Mouse (Mus musculus): ENCODE measurements around the gene Sdhaf2. TPM values are rescaled to one million over a fixed set of nuclear protein-coding genes. Genes with fewer than 3 reads are reported as not detected.

Gene Sdhaf2
- polyA plus RNA-seq, 1 experiment from 2014 or later, result 62.2 TPM

DNA sequence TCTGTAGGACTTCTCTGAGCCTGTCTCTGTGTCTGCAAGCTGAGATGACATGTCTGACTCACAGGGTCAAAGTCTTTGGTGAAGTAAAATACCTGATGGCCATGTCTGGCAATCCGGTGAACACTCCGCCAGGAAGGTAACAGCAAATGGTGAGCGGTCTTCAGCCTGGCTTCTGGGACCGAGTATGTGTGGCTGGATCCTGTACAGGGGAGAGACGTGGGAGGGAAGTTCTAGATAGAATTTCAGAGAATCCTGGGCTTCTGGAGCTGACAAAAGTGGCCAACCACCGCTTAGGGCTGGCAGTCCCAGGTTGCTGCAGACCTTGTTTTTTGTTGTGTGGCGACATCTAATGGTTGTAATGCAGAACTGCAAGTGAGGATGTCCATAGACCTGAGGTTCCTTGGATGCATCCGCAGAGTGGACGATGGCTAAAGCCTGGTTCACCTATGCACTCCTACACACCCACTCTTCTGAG is 39.6 kb downstream of the Sdhaf2 start:
- Histone ChIP-seq H3K27ac (replicated peaks) (no peak overlapping the region), H3K27me3 (replicated peaks; ENCODE audit: low read depth, poor library complexity, severe bottlenecking) (peaks cover 8% of the 10 kb centered on the region; the same call in 1 of the 2 replicates), H3K4me1 (peaks cover 13% of the 10 kb centered on the region), H3K36me3 (replicated peaks) (no peaks in the 10 kb centered on the region), H3K4me3 (no peak overlapping the region), H3K9me3 (no peaks in the 10 kb centered on the region)
- WGBS, result 24% methylated on average over 9 of the region's 9 CpGs
- DNase-seq (ENCODE audit: low spot score), result peak; percentile 70

GRCm38 (mm10) chr19:10482703-10483102 is 43.2 kb downstream of the Sdhaf2 start, which contains the start of gene Ppp1r32:
Gene Ppp1r32, minus strand, starts transcription at chr19:10482928.
- no peak within 1 kb of the TSS for H3K4me3 ChIP-seq
- WGBS, result 34% methylated on average over 6 of the region's 6 CpGs
- H3K9me3 ChIP-seq, result no peaks in the 10 kb centered on the region
- no peak within 1 kb of the TSS for H3K27ac ChIP-seq (replicated peaks)
- H3K36me3 ChIP-seq (replicated peaks), result no peaks in the 10 kb centered on the region
- H3K4me1 ChIP-seq, result peaks cover 13% of the 10 kb centered on the region
- peaks cover 14% of the 10 kb centered on the region; the same call in 1 of the 2 replicates for H3K27me3 ChIP-seq (replicated peaks; ENCODE audit: low read depth, poor library complexity, severe bottlenecking)
- DNase-seq (ENCODE audit: low spot score), result peak; percentile 65

GRCm38 (mm10) chr19:10479541-10479940 is 46.4 kb downstream of the Sdhaf2 start:
- no peak for DNase-seq (ENCODE audit: low spot score)
- Histone ChIP-seq H3K27me3 (replicated peaks; ENCODE audit: low read depth, poor library complexity, severe bottlenecking) (peaks cover 39% of the 10 kb centered on the region), H3K9me3 (no peaks in the 10 kb centered on the region), H3K27ac (replicated peaks) (no peak overlapping the region), H3K36me3 (replicated peaks) (no peaks in the 10 kb centered on the region), H3K4me3 (no peak overlapping the region), H3K4me1 (peaks cover 13% of the 10 kb centered on the region)
- 65% methylated on average over 4 of the region's 4 CpGs for WGBS

DNA sequence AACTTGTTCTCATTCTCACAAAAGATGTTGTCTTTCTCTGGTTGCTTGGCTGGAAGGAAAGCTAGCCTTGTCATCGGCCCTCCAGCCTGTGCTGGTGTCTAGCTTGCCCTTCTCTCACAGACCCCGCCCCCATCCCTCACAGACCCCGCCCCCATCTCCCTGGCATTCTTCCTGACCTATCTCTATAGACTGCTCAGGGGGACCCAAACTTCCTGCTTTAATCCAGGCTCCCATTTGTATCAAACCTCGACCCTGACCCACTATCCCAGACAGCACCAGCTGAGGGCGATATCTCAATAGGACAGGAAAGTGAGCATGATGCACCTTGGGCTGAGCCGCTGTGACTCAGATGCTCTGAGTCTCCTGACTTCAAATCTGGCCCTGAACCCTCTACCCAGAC is 52.2 kb downstream of the Sdhaf2 start:
- no peaks in the 10 kb centered on the region for H3K9me3 ChIP-seq
- no peak overlapping the region for H3K27ac ChIP-seq (replicated peaks)
- no peaks in the 10 kb centered on the region for H3K36me3 ChIP-seq (replicated peaks)
- H3K4me1 ChIP-seq, result peaks cover 14% of the 10 kb centered on the region
- no peak overlapping the region for H3K4me3 ChIP-seq
- peaks cover 45% of the 10 kb centered on the region for H3K27me3 ChIP-seq (replicated peaks; ENCODE audit: low read depth, poor library complexity, severe bottlenecking)
- WGBS, result 20% methylated on average over 6 of the region's 6 CpGs
- DNase-seq (ENCODE audit: low spot score), result no peak

GRCm38 (mm10) chr19:10472958-10473357 is 53.0 kb downstream of the Sdhaf2 start:
- Histone ChIP-seq H3K4me3 (no peak overlapping the region), H3K27ac (replicated peaks) (no peak overlapping the region), H3K27me3 (replicated peaks; ENCODE audit: low read depth, poor library complexity, severe bottlenecking) (peaks cover 41% of the 10 kb centered on the region), H3K36me3 (replicated peaks) (no peaks in the 10 kb centered on the region), H3K9me3 (no peaks in the 10 kb centered on the region), H3K4me1 (peaks cover 14% of the 10 kb centered on the region)
- no peak for DNase-seq (ENCODE audit: low spot score)
- 78% methylated on average over 3 of the region's 3 CpGs for WGBS

DNA sequence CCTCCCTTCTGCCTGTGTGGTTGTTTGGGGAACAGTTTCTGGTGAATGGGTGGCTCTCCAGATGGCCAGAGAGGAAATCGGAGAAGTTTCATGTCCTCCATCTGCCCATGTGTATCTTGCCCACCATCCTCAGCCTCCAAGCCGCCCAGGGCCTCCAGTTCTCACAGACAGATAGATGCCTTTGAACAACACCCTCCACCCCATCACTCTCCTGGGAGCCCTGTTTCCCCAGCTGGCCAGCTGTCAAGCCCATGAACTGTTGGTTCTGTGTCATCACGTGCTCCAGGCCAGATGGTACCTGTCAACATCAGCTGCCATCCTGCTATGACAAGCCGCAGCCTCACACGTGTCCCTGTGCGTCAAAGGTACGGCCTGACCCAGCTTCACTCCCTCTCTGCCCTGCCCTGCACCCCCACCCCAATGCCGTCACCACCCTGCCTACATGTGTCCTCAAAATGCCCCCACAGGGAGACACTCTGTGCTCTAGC is 56.7 kb downstream of the Sdhaf2 start:
- no peak overlapping the region for H3K4me3 ChIP-seq
- H3K36me3 ChIP-seq (replicated peaks), result no peaks in the 10 kb centered on the region
- peaks cover 15% of the 10 kb centered on the region for H3K27me3 ChIP-seq (replicated peaks; ENCODE audit: low read depth, poor library complexity, severe bottlenecking)
- H3K4me1 ChIP-seq, result peaks cover 18% of the 10 kb centered on the region
- no peak for DNase-seq (ENCODE audit: low spot score)
- WGBS, result 67% methylated on average over 8 of the region's 8 CpGs
- no peak overlapping the region for H3K27ac ChIP-seq (replicated peaks)
- H3K9me3 ChIP-seq, result no peaks in the 10 kb centered on the region

GRCm38 (mm10) chr19:10464427-10464826 is 61.5 kb downstream of the Sdhaf2 start:
- Histone ChIP-seq H3K4me1 (peaks cover 48% of the 10 kb centered on the region), H3K36me3 (replicated peaks) (no peaks in the 10 kb centered on the region)
- 10% methylated on average over 4 of the region's 4 CpGs for WGBS

DNA sequence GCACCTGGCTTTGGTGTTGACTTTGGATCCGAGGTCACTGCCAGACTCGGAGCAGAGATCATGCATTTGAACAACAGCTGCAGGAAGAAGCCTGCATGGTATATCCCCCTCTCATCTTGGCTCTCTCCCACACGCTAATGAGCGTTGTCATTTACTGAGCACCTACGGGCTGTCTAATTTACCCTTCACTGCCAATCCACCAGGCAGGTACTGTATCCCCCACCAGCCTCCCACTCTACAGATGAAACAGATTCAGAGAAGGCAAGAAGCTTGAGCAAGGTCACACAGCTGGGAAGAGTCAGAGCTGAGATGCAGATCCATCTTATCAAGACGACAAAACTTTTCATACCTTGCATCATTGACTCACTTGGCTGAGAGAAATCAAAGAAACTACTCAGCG is 64.4 kb downstream of the Sdhaf2 start:
- Histone ChIP-seq H3K27me3 (replicated peaks; ENCODE audit: low read depth, poor library complexity, severe bottlenecking) (peaks cover 75% of the 10 kb centered on the region), H3K9me3 (no peaks in the 10 kb centered on the region), H3K4me1 (peaks cover 60% of the 10 kb centered on the region), H3K4me3 (no peak overlapping the region), H3K36me3 (replicated peaks) (no peaks in the 10 kb centered on the region), H3K27ac (replicated peaks) (no peak overlapping the region)
- DNase-seq (ENCODE audit: low spot score), result no peak
- whole genome bisulfite sequencing, result 45% methylated on average over 7 of the region's 7 CpGs

More at GRCm38 (mm10) chr19:10464427-10464826, 61.5 kb downstream of the Sdhaf2 start:
- Histone ChIP-seq H3K4me3 (no peak overlapping the region), H3K27me3 (replicated peaks; ENCODE audit: low read depth, poor library complexity, severe bottlenecking) (peaks cover 53% of the 10 kb centered on the region), H3K9me3 (no peaks in the 10 kb centered on the region), H3K27ac (replicated peaks) (no peak overlapping the region; the same call in 1 of the 2 replicates)
- no peak for DNase-seq (ENCODE audit: low spot score)

DNA sequence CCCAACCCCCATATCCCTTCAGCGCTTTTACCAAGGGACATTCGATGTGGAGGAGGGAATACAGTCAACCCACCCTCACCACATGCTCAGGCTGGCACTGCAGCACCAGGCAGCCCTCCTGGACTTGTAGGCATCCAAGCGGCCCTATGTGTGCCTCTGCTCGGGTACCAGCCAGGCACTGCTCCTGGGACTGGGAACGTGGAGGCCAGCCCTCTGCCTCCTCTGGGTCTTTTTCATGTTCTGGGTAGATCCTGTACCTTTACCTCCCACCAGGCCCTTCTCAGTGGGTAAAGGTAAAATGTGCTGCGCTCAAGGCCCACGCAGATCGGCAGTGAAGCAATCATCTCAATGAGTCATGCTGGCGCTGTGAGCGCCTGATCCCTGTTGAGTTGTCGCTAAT is 66.0 kb downstream of the Sdhaf2 start:
- H3K27me3 ChIP-seq (replicated peaks; ENCODE audit: low read depth, poor library complexity, severe bottlenecking), result peaks cover 88% of the 10 kb centered on the region
- H3K9me3 ChIP-seq, result no peaks in the 10 kb centered on the region
- WGBS, result 41% methylated on average over 11 of the region's 11 CpGs
- no peak for DNase-seq (ENCODE audit: low spot score)
- no peaks in the 10 kb centered on the region for H3K36me3 ChIP-seq (replicated peaks)
- H3K4me3 ChIP-seq, result no peak overlapping the region
- H3K4me1 ChIP-seq, result peaks cover 66% of the 10 kb centered on the region
- H3K27ac ChIP-seq (replicated peaks), result no peak overlapping the region

GRCm38 (mm10) chr19:10458096-10458495 is 67.8 kb downstream of the Sdhaf2 start:
- Histone ChIP-seq H3K27ac (replicated peaks) (no peak overlapping the region), H3K9me3 (no peaks in the 10 kb centered on the region), H3K36me3 (replicated peaks) (no peaks in the 10 kb centered on the region), H3K4me3 (peak overlapping the region; percentile 63), H3K4me1 (peaks cover 58% of the 10 kb centered on the region), H3K27me3 (replicated peaks; ENCODE audit: low read depth, poor library complexity, severe bottlenecking) (peaks cover 99% of the 10 kb centered on the region)
- WGBS, result 32% methylated on average over 8 of the region's 8 CpGs
- no peak for DNase-seq (ENCODE audit: low spot score)

GRCm38 (mm10) chr19:10457484-10457800 is 68.5 kb downstream of the Sdhaf2 start:
- H3K4me3 ChIP-seq, result peak overlapping the region; percentile 63
- DNase-seq (ENCODE audit: low spot score), result peak; percentile 97
- under 1% methylated on average over 34 of the region's 34 CpGs for WGBS
- H3K27me3 ChIP-seq (replicated peaks; ENCODE audit: low read depth, poor library complexity, severe bottlenecking), result peaks cover 100% of the 10 kb centered on the region
- peak overlapping the region; percentile 60; the same call in 1 of the 2 replicates for H3K27ac ChIP-seq (replicated peaks)
- H3K9me3 ChIP-seq, result no peaks in the 10 kb centered on the region
- H3K36me3 ChIP-seq (replicated peaks), result no peaks in the 10 kb centered on the region
- H3K4me1 ChIP-seq, result peaks cover 54% of the 10 kb centered on the region

DNA sequence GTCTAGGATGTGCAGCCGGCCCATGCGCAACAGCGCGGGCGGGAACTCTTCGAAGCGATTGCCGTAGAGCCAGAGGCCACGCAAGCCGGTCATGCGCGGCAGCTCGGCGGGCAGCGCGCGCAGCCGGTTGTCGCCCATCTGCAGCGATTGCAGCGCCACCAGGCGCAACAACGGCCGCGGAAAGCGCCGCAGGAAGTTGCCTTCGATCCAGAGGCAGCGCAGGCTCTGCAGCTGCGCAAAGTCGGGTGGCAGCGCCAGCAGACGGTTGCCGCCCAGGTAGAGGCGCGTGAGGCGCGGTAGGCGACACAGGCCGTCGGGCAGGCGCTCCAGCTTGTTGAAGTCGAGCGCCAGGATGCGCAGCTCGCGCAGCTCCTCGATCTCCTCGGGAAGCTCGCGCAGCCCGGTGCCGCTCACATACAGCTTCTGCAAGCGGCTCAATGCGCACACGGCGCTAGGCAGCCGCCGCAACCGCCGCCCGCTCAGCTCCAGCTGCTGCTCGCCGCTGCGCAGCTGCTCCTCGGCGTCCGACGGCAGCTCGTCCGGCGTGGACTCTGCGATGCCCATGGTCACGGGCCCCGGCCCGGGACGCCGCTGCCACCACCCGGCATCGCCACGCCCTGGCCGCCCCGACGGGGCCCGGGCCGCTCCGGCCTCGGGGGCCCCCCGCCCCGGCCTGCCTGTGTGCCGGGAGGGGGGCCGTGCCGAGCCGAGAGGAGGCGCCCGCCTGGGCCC is 69.0 kb downstream of the Sdhaf2 start, which contains the start of gene Lrrc10b:
Lrrc10b (minus strand) TSS at position 722 of the 732 bp plus-strand sequence.
- Histone ChIP-seq H3K4me1 (peaks cover 49% of the 10 kb centered on the region), H3K9me3 (no peaks in the 10 kb centered on the region), H3K27ac (replicated peaks) (peak within 1 kb of the TSS; percentile 60), H3K4me3 (peak within 1 kb of the TSS; percentile 63), H3K27me3 (replicated peaks; ENCODE audit: low read depth, poor library complexity, severe bottlenecking) (peaks cover 100% of the 10 kb centered on the region), H3K36me3 (replicated peaks) (no peaks in the 10 kb centered on the region)
- DNase-seq (ENCODE audit: low spot score), result peak; percentile 83
- WGBS, result under 1% methylated on average over 96 of the region's 96 CpGs

- Histone ChIP-seq H3K9me3 (no peaks in the 10 kb centered on the region), H3K27ac (replicated peaks) (no peak overlapping the region), H3K27me3 (replicated peaks; ENCODE audit: low read depth, poor library complexity, severe bottlenecking) (peaks cover 97% of the 10 kb centered on the region), H3K4me1 (peaks cover 34% of the 10 kb centered on the region), H3K36me3 (replicated peaks) (no peaks in the 10 kb centered on the region), H3K4me3 (no peak overlapping the region)
- no peak for DNase-seq (ENCODE audit: low spot score)
- WGBS, result 69% methylated on average over 3 of the region's 3 CpGs
Measured at GRCm38 (mm10) chr19:10455437-10455806, 70.5 kb downstream of the Sdhaf2 start.

Measured in embryonic facial prominence, embryonic 10.5 days (tissue).